Mouse (Mus musculus) embryonic facial prominence, embryonic 11.5 days (tissue): ENCODE results near the gene Alox12. TPM values are rescaled to one million over a fixed set of nuclear protein-coding genes. Genes with fewer than 3 reads are reported as not detected.

Experiments
- ATAC-seq: fragments of 200-750 bp; cut with Nextera tagmentation; replicated peaks from 2 replicates; pipeline ENCODE4 v1.8.0; 2017; ENCODE audit warnings: low read depth; ENCODE audit not compliant: insufficient number of reproducible peaks, low FRiP score, low TSS enrichment
- DNase-seq: peaks from one replicate; pipeline ENCODE4 v3.0.0-alpha.2; 2015; ENCODE audit warnings: low spot score
- H3K27ac ChIP-seq: fragments of 300-500 bp; sonication (generic); replicated peaks from 2 replicates; pipeline ENCODE4 v1.5.1; 2014; ENCODE audit warnings: mild to moderate bottlenecking, low read depth, low read length, control low read depth
- H3K27me3 ChIP-seq: fragments of 300-500 bp; sonication (generic); 2 replicates; pipeline ENCODE4 v1.6.1; 2014; ENCODE audit warnings: mild to moderate bottlenecking, low read length, moderate library complexity, mixed read lengths; ENCODE audit not compliant: control insufficient read depth, insufficient read depth
- H3K36me3 ChIP-seq: fragments of 300-500 bp; sonication (generic); replicated peaks from 2 replicates; pipeline ENCODE4 v1.6.1; 2014; ENCODE audit warnings: low read depth, mild to moderate bottlenecking, low read length, moderate library complexity, mixed read lengths; ENCODE audit not compliant: control insufficient read depth, insufficient read depth
- H3K4me1 ChIP-seq: fragments of 300-500 bp; sonication (generic); 2 replicates; pipeline ENCODE4 v1.6.1; 2014; ENCODE audit warnings: low read length, mixed read lengths; ENCODE audit not compliant: control insufficient read depth, insufficient read depth
- H3K4me2 ChIP-seq: fragments of 300-500 bp; sonication (generic); 2 replicates; pipeline ENCODE4 v1.6.1; 2014; ENCODE audit warnings: low read depth, mild to moderate bottlenecking, control low read depth, low read length, moderate library complexity
- H3K4me3 ChIP-seq: fragments of 300-500 bp; sonication (generic); 2 replicates; pipeline ENCODE4 v1.5.1; 2014; ENCODE audit warnings: low read depth, low read length, control low read depth
- H3K9ac ChIP-seq: fragments of 300-500 bp; sonication (generic); replicated peaks from 2 replicates; pipeline ENCODE4 v1.6.1; 2014; ENCODE audit warnings: mild to moderate bottlenecking, control low read depth, low read length
- H3K9me3 ChIP-seq: fragments of 300-500 bp; sonication (generic); replicated peaks from 2 replicates; pipeline ENCODE4 v1.6.1; 2016; ENCODE audit warnings: mild to moderate bottlenecking, low read length, inconsistent platforms, mixed read lengths; ENCODE audit not compliant: control insufficient read depth
- WGBS: fragments of 180-500 bp; shearing (Covaris S2); extraction: QIAGEN DNeasy Blood & Tissue Kit; methylation state at CpG from one replicate; pipeline ENCODE4 v1.1.7; 2014; 5-methylcytosine and 5-hydroxymethylcytosine counted together
- polyA plus RNA-seq: library from polyadenylated mRNA; unstranded; fragments of >200 nt; fragmentation: Nextera tagmentation; extraction: Ambion mirVana; gene quantifications from 2 replicates; pipeline ENCODE4 v1.2.1, GENCODE M21; 2014

The Alox12 gene
- polyA plus RNA-seq, 1 experiment from 2014 or later: 4.1 TPM

DNA sequence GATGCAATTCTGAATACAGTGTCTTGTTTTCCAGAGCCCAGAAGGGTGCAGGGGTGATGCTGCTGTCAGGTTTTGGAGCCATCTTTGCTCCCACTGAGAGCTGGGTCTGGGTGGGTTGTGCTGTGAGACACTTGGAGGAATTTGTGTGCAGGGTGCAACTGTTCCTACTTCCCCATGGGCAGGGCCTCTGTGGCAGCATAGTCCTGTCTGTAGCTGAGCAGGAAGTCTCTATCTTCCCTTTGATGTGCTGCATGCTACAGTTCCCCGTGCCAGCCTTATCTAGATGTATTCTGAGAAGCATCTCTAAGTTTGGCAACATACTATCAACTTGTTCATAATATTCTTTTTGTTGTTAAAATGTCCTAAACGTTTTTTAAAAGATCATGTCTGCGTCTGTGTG is 10.1 kb upstream of the Alox12 start:
- Histone ChIP-seq H3K9me3 (no peaks in the 10 kb centered on the region), H3K36me3 (no peaks in the 10 kb centered on the region), H3K4me1 (no peaks in the 10 kb centered on the region), H3K4me2 (no peak overlapping the region), H3K9ac (no peak overlapping the region), H3K27ac (no peak overlapping the region), H3K4me3 (no peak overlapping the region), H3K27me3 (no peaks in the 10 kb centered on the region)
- ATAC-seq (no peak), DNase-seq (no peak)
- 50% methylated on average over 3 of the region's 3 CpGs for WGBS

DNA sequence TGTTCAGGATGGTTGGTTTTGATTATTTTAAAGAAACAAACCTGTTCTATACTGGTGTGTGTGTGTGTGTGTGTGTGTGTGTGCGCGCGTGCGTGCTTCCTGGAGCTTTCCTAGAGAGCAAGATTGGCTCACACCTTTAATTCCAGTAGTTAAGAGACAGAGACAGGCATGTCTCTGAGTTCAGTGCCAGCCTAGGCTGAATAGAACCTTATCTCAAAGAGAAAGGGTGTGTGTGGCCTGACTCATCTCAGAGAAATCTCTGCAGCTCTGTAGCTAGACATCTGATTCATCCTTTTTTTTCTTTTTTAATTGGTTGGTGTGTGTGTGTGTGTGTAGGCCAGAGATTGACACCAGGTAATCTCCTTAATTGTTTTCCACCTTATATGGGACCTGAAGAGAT is 3.9 kb upstream of the Alox12 start:
- Histone ChIP-seq H3K4me3 (no peak overlapping the region), H3K9me3 (no peaks in the 10 kb centered on the region), H3K4me2 (no peak overlapping the region), H3K9ac (no peak overlapping the region), H3K27me3 (peaks cover 18% of the 10 kb centered on the region), H3K36me3 (no peaks in the 10 kb centered on the region), H3K27ac (no peak overlapping the region), H3K4me1 (no peaks in the 10 kb centered on the region; the same call in 1 of the 2 replicates)
- WGBS: 95% methylated on average over 4 of the region's 4 CpGs
- DNase-seq (no peak), ATAC-seq (no peak)

DNA sequence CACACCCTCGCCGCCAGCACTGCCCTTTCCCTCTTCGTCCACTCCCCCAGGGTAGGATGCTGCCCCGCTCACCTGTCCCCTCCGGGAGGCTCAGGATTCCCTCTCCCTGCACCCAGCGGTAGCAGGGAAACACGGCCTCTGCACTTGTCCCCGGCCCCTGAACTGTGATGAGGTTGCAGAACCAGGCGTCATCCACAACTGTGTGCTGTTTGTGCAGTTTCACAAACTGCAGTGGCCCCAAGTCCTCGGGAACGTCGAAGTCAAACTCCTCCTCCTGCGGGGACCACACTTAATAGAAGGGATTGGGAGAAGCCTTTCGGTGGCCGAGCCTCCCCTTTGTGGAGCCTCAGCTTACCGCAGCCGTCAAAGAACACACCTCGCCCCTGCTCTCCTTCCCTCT is 816 bp downstream of the Alox12 start:
- H3K4me3 ChIP-seq: no peak overlapping the region
- no peaks in the 10 kb centered on the region; the same call in 1 of the 2 replicates for H3K4me1 ChIP-seq
- no peak for ATAC-seq

GRCm38 (mm10) chr11:70251853-70252252 is 3.3 kb downstream of the Alox12 start:
- Histone ChIP-seq H3K36me3 (no peaks in the 10 kb centered on the region), H3K9me3 (no peaks in the 10 kb centered on the region), H3K4me2 (no peak overlapping the region), H3K9ac (no peak overlapping the region), H3K27ac (no peak overlapping the region), H3K4me3 (no peak overlapping the region), H3K27me3 (peaks cover 29% of the 10 kb centered on the region), H3K4me1 (no peaks in the 10 kb centered on the region; the same call in 1 of the 2 replicates)
- DNase-seq: no peak
- 84% methylated on average over 8 of the region's 8 CpGs for WGBS
- no peak for ATAC-seq

More for the DNA sequence above, 816 bp downstream of the Alox12 start:
- Histone ChIP-seq H3K36me3 (no peaks in the 10 kb centered on the region), H3K9ac (0 out of 2 replicates have a peak overlapping the region, but pooled peaks have one; percentile 13), H3K27me3 (peaks cover 29% of the 10 kb centered on the region), H3K4me2 (no peak overlapping the region; the same call in 1 of the 2 replicates), H3K27ac (no peak overlapping the region), H3K9me3 (no peaks in the 10 kb centered on the region)
- 4% methylated on average over 18 of the region's 18 CpGs for WGBS
- DNase-seq: no peak

- peaks cover 22% of the 10 kb centered on the region for H3K27me3 ChIP-seq
- no peaks in the 10 kb centered on the region for H3K36me3 ChIP-seq
- no peak for ATAC-seq
These were observed 5.0 kb downstream of the Alox12 start for GRCm38 (mm10) chr11:70250150-70250549.

GRCm38 (mm10) chr11:70247136-70247845 is 7.9 kb downstream of the Alox12 start:
- Histone ChIP-seq H3K36me3 (no peaks in the 10 kb centered on the region), H3K27ac (no peak overlapping the region), H3K4me3 (no peak overlapping the region), H3K4me2 (no peak overlapping the region), H3K27me3 (no peaks in the 10 kb centered on the region), H3K9me3 (no peaks in the 10 kb centered on the region), H3K4me1 (no peaks in the 10 kb centered on the region), H3K9ac (no peak overlapping the region)
- DNase-seq (peak; percentile 81), ATAC-seq (no peak)
- 51% methylated on average over 9 of the region's 9 CpGs for WGBS

More at GRCm38 (mm10) chr11:70250150-70250549, 5.0 kb downstream of the Alox12 start:
- H3K4me1 ChIP-seq: no peaks in the 10 kb centered on the region; the same call in 1 of the 2 replicates
- H3K27ac ChIP-seq: no peak overlapping the region
- 69% methylated on average over 11 of the region's 11 CpGs for WGBS
- no peak overlapping the region for H3K4me2 ChIP-seq
- H3K4me3 ChIP-seq: no peak overlapping the region
- DNase-seq: no peak
- no peaks in the 10 kb centered on the region for H3K9me3 ChIP-seq
- H3K9ac ChIP-seq: no peak overlapping the region

- no peak overlapping the region for H3K9ac ChIP-seq
- DNase-seq (no peak), ATAC-seq (no peak)
- WGBS: 74% methylated on average over 11 of the region's 11 CpGs
- no peaks in the 10 kb centered on the region; the same call in 1 of the 2 replicates for H3K4me1 ChIP-seq
- no peak overlapping the region for H3K27ac ChIP-seq
- H3K36me3 ChIP-seq: no peaks in the 10 kb centered on the region
- no peak overlapping the region for H3K4me2 ChIP-seq
- no peak overlapping the region for H3K4me3 ChIP-seq
- no peaks in the 10 kb centered on the region for H3K9me3 ChIP-seq
- no peaks in the 10 kb centered on the region for H3K27me3 ChIP-seq
These were observed 12.6 kb downstream of the Alox12 start for GRCm38 (mm10) chr11:70242591-70242990.

DNA sequence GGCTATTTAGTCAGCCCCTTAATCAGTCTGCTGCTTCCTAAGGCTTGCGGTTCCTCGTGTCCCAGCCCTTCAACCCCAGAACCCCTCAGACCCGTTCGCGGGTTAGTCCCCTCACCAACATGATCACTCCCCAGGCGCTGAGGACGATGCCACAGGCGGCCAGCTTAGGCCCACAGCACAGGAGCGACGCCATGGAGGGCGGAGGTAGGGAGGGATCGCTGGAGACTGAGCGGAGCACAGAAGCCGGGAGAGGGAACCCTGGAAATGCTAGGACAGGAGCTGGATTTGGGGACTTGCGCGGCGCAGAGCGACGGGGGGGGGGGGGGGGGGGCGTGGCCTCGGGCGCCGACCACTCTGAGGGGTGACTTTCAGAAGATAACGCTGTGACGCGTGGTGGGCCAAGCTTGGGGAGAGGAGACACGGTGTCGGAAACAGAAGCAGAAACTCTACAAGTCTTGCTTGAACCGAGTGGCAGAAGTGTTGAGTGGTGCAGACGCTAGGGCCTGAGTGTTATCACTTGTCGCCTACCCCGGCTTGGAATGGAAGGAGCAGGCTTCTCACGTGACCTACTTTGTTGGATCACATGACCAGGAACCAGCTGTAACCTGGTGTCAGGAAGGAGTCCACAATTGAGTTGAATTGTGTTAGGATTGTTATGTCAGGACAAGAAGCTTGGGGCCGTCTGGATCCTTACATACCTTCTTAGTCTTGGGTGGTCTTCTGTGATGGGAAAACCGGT is 15.4 kb downstream of the Alox12 start, which contains the start of the genes Gm21988 and Rnasek:
TSS of gene Gm21988 (minus strand) at position 290 of the 739 bp plus-strand sequence.
TSS of gene Rnasek (minus strand) at position 302 of the 739 bp plus-strand sequence.
- H3K36me3 ChIP-seq: no peaks in the 10 kb centered on the region
- peak within 1 kb of the TSS; percentile 87 for H3K4me3 ChIP-seq
- H3K9me3 ChIP-seq: no peaks in the 10 kb centered on the region
- ATAC-seq (peak; percentile 17; the same call in 1 of the 2 replicates), DNase-seq (peak; percentile 91)
- H3K27ac ChIP-seq: peak within 1 kb of the TSS; percentile 28; the same call in 1 of the 2 replicates
- H3K9ac ChIP-seq: peak within 1 kb of the TSS; percentile 88
- H3K4me2 ChIP-seq: peak within 1 kb of the TSS; percentile 91
- no peaks in the 10 kb centered on the region for H3K27me3 ChIP-seq
- WGBS: under 1% methylated on average over 33 of the region's 35 CpGs
- H3K4me1 ChIP-seq: no peaks in the 10 kb centered on the region; the same call in 1 of the 2 replicates
